Mouse (Mus musculus) spleen, adult 2 months (tissue): Measurements from ENCODE around the gene Tmcc1.

Experiments used
- CTCF ChIP-seq: fragments of 200-500 bp; IDR thresholded peaks from 2 replicates; pipeline ENCODE4 v1.5.1; 2011; ENCODE audit warnings: mild to moderate bottlenecking, inconsistent platforms; ENCODE audit not compliant: insufficient read depth, insufficient read length, insufficient replicate concordance; ENCODE audit errors: extremely low read depth
- POLR2A ChIP-seq: fragments of 200-500 bp; IDR thresholded peaks from 2 replicates; pipeline ENCODE4 v1.6.1; 2011; ENCODE audit warnings: low read depth, low read length, inconsistent platforms

DNA sequence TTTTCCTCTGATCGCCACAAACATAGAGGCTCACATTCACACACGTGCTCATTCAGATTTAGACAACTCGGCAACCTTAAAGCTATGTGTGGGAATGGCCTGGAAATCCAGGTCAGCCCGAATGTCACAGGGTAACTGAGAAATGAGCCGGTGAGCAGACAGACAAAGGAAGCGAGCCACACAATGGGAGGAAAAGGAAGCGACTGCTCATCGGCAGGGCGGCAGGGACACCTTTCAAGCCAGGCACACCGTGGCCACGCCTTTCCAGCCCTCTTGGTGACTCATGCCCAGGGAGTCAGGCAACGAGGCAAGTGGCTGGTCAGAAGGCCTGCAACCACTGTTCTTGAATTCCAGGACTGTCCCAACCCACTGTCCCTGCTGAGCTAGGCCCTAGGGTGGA is 183.9 kb downstream of the Tmcc1 start:
- TF ChIP-seq POLR2A = no peak
- TF ChIP-seq CTCF = no peak
